Mouse (Mus musculus) adrenal gland, postnatal 4 days (tissue): Measurements from ENCODE around the gene Prps1. TPM values are rescaled to one million over a fixed set of nuclear protein-coding genes. Genes with fewer than 3 reads are reported as not detected.
"Not testable (repeated sequence)": the region's sequence is repeated elsewhere in the genome, so short reads cannot be mapped to it uniquely, and the experiment has no call there.

Experiments used
- DNase-seq, 2 experiments: peaks; one replicate each; pipeline ENCODE4 v3.0.0; 2021 to 2022; ENCODE audit warnings: low spot score in 2 of 2, mixed read lengths in 2 of 2
- total RNA-seq, 2 experiments: library from RNA; stranded (reverse); gene quantifications; 2 replicates each; pipeline ENCODE4 v1.2.3; 2021

Gene Prps1
- total RNA-seq, 2 experiments from 2014 or later, result 24.4 to 24.8 TPM

DNA sequence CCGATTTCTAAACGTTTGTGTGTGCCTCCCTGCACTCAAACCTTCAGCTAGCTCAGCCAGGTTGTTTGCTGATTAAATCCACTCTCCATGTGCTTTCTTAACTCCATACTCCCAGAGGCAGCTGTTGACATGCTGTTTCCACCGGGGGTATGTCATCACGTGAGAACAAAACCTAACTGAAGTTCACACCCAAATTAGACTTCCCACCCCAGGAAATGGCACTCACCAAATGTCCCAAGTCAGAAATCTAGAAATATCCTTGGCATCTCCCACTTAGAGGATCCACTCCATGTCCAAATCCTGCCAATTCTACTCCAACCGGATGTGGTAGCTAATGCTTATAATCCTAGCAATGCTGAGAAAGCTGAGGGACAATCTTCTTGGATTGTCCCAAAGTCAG, 43.9 kb downstream of the Prps1 start:
- no peak for DNase-seq

DNA sequence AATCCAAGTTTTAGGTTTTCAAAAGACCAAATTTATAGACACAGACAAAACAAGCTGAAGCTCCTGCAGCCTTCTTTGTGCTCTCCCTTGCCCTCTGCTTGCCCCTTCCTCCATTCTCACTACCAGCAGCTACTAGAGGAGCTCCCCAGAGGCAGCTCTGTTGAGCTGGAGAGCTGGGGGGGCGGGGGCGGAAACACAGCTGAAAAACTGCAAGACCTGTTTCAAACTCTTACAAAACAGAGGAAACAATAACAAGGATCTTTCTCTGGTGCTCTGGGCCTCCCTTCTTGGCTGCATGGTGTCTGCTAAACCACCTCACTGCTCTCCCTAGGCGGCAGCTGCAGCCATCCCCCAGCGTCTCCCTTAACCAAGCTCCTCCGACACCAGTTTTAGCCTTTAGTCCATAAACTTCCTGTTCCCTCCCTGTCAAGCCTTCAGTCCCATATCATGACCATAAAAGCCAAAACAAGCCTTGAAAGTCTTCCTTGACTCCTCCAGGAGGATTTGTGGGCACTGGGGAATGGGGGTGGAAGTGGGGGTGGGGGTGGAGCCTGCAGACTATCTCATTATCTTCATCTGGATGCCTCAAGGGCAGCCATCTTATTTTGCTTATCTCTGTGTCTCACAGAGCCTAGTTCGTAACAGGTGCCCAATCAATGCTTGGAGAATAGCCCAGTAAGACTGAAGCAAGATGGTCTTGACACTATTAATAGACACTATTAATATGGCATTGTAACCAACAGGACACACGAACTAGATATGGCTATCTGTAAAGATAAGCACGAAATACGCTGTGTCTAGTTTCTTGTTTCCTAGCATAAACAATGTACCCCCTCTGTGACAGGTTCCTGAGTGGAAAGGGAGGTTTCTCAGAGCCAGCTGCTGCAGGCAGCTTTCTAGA, 45.2 kb downstream of the Prps1 start:
- DNase-seq, result no peak

DNA sequence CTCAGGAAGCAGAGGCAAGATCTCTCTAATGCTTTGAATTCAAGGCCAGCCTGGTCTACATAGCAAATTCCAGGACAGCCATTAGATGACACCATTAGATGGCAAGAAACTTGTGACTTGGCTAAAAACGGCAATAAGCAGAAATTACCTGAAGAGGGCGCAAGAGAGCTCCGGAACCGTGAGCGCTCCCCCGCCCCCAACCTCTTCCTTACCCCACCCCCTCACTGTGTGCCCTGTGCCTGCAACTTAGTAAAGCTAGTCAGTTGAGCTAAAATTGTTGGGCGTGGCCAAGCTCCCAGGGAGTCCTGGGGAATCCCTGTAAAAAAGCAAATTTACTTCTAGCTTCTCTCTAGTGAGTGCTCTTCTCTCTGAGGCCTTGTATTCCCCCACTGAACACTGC, 47.5 kb downstream of the Prps1 start:
- DNase-seq, result peak in 1 of 2 experiments; percentile 17

DNA sequence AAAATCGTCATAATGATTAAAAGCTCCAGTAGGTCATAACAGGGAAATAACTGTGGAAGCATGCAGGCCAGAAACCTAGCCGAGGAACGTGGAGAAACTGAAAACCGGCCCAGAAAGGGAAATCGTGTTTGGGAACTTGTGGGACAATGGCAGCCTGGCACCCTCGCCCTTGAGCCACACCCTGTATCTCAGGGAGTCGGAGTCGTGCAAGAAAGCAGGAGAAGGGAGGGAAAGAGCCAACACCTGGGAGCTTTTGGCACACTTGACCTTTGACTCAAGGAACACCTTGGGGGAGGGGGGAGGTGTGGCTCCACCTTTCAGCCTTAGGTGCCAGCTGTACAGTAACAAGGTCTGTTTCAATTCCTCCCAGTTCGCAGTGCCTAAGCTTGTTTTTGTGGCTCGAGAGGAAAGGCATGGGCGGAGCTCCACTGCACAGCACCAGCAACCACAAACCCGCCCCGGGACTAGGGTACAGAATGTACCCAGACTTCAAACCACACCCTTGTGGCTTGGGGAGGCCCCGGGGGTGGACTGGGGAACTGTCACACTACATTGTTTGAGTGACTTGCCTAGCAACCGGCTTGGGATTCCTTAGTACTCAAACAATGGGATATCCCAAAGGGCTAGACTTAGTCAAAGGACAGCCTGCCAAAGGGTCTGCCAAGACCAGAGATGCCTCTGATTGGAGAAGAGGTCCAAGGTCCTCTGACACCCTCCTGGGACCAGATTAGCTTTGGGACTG, 49.3 kb downstream of the Prps1 start:
- no peak for DNase-seq

DNA sequence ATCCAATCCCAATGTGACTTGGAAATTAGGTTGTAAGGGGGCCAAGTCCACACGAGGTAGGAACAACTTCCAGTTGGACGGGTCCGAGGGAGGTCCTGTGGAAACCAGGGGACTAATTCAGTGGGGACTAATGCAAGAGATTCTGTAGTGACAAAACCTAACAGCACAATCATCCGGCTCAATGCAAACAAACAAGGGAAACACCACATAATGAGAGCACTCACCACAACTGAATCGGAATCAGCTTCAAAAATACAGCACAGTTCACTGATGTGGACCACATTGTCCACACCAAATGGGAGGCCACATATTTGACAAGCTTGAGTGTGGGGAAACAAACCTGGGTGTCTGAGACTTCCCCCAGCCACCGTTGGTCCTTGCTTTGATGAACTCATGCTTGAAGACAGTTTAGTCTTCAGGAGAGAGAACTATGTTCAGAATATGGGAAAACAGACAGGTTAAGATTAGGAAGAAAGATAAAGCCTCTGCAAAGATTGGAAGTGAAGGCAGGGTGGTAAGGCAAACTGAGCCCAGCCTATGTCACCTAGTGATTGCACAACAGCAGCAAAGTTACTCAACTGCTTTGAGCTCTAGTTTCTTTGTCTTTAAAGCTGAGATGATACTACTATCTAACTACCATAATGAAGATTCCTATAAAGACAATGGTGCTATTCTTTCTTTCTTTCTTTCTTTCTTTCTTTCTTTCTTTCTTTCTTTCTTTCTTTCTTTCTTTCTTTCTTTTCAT, 50.2 kb downstream of the Prps1 start:
- no peak for DNase-seq

DNA sequence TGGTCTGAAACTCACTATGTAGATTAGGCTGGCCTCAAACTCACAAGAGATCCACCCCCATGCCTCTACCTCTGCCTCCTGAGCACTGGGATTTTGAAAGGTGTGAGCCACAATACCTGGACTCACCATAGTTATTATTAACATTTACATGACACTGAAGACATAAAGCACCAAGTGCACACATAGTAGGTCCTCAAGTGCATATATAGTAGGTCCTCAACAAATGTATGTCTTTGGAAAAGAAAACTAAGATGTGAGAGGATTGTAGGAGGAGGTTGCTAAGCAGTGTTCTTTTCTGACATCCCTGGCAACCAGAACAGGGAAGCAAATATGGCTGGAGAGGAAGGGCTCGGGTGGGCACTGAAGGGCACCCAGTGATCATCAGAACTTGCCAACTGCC, 51.0 kb downstream of the Prps1 start:
- DNase-seq, result no peak

DNA sequence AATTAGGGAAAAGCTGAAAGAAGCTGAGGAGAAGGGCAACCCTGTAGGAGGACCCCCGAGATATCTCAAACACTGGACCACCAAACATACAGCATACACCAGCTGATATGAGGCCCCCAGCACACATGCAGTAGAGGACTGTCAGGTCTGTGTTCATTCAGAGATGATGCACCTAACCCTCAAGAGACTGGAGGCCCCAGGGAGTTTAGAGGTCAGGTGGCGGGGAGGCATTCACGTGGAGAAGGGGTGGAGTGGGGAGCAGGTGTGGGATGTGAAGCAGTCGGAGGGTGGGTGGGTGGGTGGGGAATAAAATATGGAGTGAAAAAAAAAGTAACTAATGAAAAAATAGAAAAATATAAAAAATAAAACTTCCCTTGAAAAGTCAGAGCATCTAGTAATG, 52.4 kb downstream of the Prps1 start:
- not testable (repeated sequence) for DNase-seq

DNA sequence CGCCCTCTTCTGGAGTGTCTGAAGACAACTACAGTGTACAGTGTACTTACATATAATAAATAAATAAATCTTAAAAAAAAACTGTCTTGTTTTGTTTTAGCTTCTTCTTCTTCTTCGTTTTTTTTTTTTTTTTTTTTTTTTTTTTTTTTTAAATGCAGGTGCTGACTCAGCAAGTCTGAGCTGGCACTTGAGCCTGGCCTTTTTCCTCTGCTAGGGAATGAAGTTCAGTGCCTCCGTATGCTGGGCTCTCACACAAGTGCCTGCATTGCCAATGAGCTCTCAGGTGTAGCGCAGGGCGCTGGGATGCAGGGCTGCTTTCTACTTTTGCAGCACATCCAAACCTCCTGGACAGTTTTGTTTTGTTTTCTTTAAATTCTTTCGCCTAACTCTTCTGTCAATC, 53.4 kb downstream of the Prps1 start:
- DNase-seq, result no peak

DNA sequence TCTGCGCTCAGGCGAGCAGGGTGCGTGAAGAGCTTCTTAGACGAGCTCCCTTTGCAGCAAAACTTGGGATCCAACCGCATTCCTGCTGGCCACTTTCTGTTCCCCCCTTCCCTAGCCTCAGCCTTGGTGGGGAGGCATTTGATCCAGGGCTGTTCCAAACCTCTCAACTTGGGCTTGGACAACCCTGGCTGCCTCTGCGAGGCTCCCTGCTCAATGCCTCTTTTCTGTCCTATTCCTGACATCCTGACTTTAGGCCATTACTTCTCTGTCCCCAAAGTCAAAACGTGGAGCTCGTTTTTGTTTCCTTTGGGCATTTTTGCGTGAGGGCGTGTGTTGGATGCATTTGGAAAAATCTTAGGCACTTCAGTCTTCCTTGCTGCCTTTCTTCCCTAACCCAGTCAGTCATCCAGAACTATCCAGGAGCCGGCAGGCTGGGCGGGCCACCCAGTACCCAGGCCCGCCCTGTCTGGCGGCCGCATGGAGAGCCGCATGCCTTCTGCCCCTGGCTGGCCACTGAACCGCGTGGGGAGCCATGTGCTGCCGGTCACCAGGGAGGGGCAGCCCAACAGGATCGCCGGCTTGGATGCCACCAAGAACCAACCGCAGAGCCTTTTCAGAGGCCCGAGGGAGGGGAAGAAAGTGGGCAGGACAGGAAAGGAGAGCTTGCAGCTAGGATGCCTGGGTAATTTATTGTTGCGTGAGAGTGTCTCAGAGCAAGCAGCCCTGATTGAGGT, 54.5 kb downstream of the Prps1 start:
- DNase-seq, result peak; percentile 21 to 30

DNA sequence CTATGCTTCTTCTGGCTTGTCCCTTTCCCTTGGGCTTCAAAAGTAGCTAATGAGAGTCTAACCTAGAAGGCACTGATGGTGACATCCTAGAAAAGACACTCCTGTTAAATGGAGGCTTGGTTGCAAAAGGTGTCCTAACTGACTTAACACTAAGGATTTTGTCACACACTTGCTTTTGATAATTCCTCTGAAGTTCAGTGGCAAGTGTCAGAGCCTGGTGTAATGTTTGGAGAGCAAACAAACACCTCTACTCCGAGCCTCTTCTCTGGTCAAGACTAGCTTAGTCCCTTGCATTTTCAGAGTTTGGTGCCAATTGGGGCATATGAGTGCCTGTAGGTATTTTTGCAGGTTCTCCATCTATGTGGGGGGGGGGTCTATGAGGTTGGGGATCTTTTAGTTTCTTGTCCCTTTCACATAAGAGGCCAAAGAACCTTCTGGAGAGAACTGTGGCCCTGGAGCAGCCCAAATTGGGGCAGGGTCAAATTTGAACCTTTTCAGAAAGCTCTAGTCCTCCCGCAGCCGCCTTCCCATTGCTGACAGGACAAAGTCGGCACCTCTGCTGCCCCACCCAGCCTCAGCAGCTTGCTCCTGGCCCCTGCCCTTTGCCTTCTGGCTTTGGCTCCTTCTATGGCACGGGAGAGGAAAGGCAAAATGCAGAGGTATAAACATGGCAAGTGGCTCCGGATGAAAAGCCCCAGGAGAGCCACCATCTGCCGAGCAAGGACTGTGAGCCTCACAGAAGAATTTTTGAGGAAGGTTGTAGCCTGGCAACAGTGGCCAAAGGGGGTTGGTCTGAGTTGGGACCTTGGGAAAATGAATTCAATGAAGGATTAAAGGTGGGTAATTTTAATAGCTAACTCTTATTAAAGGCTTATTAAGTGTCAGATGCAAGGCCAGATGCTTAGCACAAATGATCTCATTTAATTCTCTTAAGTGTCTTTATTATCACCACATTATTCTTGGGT, 55.6 kb downstream of the Prps1 start:
- DNase-seq, result no peak

DNA sequence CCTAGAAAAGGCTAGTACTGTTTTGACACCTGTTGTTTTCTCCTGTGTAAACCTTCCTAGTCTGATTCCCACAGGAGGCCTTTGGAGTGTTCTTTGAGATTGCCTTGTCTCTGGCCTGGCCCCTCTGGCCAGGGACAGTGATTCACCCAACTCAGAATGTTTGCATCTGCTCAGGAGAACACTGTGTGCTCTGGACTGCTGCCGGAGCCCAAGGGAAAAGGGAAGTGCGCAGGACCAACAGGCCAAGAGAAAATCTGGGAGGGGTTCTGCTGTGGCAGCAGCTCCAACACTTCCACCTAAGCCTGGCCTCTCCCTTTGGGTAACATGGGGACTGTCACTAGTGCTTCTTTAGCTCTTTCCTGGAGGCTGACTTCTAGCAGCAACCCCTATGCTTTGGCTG, 57.0 kb downstream of the Prps1 start:
- no peak for DNase-seq

DNA sequence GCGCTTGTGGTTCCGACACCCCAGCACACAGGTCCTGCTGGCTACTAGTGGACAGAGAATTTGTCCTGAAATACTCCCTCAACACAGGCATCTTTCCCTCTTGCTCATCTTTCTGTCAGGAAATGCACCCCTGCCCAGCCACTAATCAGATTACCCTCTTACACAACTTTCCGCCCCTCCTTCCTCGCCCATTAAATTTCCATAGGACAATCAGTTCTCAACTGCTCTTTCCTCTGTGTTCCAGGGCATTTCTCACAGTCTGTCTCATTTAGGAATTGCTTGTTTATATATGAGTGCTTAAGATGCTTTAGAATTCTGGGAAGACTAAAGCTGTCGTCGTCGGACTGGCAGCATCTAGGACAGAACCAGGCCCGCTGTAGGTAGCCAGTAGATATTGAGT, 61.9 kb downstream of the Prps1 start:
- no peak for DNase-seq

DNA sequence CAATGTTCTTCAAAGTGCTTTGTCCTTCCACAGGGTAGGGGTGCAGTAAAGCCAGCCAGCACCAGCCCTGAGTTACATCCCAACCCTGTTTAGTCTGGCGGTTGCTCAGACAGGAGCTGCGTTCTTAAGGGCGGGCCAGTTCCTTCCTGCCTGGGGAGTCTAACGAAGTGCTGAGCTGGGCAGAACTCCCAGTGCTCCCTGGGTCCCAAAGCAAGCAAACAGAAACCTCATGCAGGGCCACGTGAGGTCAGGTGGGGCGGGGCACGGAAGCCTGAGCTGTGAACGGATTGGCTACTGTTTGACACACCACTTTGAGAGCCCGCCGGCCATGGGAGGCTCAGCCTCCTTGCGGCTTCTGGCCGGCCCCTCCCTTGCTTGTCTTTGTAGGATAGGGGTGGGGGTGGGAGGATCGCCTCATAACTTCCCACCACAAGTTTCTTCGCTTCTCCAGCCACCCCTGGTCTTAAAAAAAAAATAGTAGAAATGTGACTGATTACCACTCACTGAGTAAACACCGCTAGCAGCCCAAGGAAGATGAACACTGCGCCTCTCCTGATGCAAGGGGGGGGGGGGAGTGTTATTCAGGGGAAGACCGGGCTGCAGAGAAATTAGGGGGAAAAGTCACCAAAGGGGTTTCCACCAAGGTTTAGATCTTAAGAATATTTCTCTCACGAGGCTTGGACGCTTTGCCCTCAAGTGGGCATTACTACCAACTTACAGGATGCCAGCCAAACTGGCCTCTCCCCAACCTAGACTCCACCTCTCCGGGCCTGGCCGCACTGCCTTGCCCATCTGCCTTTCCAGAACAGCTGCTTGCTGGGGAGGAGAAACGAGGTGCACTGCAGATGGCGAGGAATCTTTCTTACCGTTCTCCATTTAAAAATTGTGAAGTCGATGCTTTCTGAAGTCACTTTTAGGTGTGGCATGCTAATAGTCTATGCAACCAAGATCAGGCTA, 64.0 kb downstream of the Prps1 start:
- peak; percentile 47 to 64 for DNase-seq

DNA sequence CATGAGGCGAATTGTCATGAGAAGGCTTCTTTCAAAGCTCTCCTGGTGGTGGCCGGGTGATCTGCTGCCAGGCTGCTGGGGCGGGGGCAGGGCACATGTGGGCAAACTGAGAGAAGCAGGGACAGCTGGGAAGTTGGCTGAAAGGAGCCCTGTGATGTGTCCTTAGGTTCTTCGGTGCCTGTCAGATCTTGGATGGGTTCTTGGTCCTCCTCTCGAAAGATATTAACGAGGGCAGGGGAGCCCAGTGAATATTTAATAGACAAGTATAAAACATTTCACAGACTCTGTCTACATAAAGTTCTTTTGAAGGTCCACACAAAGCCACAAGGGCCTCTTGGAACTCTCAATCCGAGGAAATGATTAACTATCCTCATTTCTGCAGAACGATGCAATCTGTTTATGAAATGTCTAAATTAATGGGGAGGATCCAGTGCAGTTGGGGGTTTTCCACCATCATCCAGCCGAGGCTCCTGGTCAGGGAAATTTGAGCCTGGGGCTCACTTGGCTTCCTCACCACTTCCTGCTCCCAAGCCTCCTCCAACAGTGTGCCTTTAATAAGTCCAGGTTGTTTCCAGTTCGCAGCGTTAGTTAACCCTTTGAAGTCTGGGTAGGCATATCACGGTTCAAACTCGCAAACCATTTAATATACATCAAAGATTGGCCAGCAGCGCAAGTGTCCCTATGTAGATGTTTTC, 65.8 kb downstream of the Prps1 start:
- DNase-seq, result no peak

DNA sequence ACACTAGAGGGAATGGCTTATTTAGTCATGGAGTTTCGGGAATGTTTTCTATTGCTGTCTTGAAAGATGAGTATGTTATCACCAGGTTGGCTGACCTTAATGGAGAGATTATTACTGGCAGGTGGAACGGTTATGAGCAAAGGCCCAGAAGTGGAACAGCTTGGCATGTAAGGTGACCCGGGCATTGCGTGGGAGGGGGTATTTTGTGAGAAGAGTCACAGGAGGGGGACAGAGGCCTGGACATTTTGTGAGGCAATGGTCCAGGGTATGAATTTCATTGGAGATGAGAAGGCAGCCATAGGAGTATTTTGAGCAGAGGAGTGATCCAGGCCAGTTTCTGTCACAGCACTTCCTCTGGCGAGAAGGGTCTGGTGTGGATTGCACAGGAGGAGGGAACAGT, 67.8 kb downstream of the Prps1 start:
- no peak for DNase-seq
